Mouse (Mus musculus) limb, embryonic 11.5 days (tissue): ENCODE measurements around the gene Gm42715. TPM values are rescaled to one million over a fixed set of nuclear protein-coding genes. Genes with fewer than 3 reads are reported as not detected.

Experiments used
- ATAC-seq: fragments of 200-750 bp; cut with Nextera tagmentation; 2 replicates; pipeline ENCODE4 v1.8.0; 2017; ENCODE audit warnings: low read depth; ENCODE audit not compliant: insufficient number of reproducible peaks, low FRiP score, low TSS enrichment
- DNase-seq: peaks from one replicate; pipeline ENCODE4 v3.0.0-alpha.2; 2015; ENCODE audit warnings: low spot score
- H3K27ac ChIP-seq: fragments of 300-500 bp; sonication (generic); replicated peaks from 2 replicates; pipeline ENCODE4 v1.5.1; 2014; ENCODE audit warnings: low read depth, mild to moderate bottlenecking, low read length
- H3K27me3 ChIP-seq: fragments of 300-500 bp; sonication (generic); 2 replicates; pipeline ENCODE4 v1.6.1; 2014; ENCODE audit warnings: mild to moderate bottlenecking, low read length, mixed read lengths; ENCODE audit not compliant: control insufficient read depth, insufficient read depth
- H3K36me3 ChIP-seq: fragments of 300-500 bp; sonication (generic); 2 replicates; pipeline ENCODE4 v1.6.1; 2014; ENCODE audit warnings: mild to moderate bottlenecking, low read length, moderate library complexity, mixed read lengths; ENCODE audit not compliant: control insufficient read depth, insufficient read depth
- H3K4me1 ChIP-seq: fragments of 300-500 bp; sonication (generic); 2 replicates; pipeline ENCODE4 v1.6.1; 2014; ENCODE audit warnings: low read length, mixed read lengths; ENCODE audit not compliant: control insufficient read depth, insufficient read depth
- H3K4me2 ChIP-seq: fragments of 300-500 bp; sonication (generic); 2 replicates; pipeline ENCODE4 v1.6.1; 2014; ENCODE audit warnings: low read depth, mild to moderate bottlenecking, moderate library complexity; ENCODE audit not compliant: severe bottlenecking
- H3K4me3 ChIP-seq: fragments of 300-500 bp; sonication (generic); 2 replicates; pipeline ENCODE4 v1.5.1; 2014; ENCODE audit warnings: low read depth, low read length
- H3K9ac ChIP-seq: fragments of 300-500 bp; sonication (generic); 2 replicates; pipeline ENCODE4 v1.6.1; 2014; ENCODE audit warnings: mild to moderate bottlenecking, low read length
- H3K9me3 ChIP-seq: fragments of 300-500 bp; sonication (generic); 2 replicates; pipeline ENCODE4 v1.6.1; 2016; ENCODE audit warnings: low read length; ENCODE audit not compliant: control insufficient read depth
- WGBS: fragments of 180-500 bp; shearing (Covaris S2); extraction: QIAGEN DNeasy Blood & Tissue Kit; methylation state at CpG from one replicate; pipeline ENCODE4 v1.1.7; 2014; 5-methylcytosine and 5-hydroxymethylcytosine counted together
- polyA plus RNA-seq: library from polyadenylated mRNA; unstranded; fragments of >200 nt; fragmentation: Nextera tagmentation; extraction: Ambion mirVana; gene quantifications from 2 replicates; pipeline ENCODE4 v1.2.1, GENCODE M21; 2014

Gene Gm42715
- polyA plus RNA-seq, 1 experiment from 2014 or later, result 19.4 TPM

DNA sequence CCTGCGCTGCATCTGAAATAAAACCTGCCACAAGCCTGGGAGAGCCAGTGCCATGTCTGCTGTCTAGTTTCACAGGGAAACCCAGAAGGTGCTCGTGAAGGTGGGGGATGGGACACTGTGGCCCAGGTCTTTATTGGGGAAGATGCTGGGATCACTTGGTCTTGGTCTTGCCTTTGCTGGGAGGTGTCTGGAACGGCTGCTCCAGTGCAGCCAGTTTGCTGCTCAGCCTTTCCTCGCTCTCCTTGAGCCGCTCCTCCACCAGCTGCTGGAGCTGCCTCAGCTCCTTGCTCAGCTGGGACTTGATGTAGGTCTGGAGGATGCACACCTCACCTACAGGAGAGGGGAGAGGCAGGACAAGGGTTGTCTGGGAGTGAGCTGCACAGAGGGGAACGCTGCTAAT, 63.9 kb downstream of the Gm42715 start:
- Histone ChIP-seq H3K9ac (no peak overlapping the region), H3K4me1 (no peaks in the 10 kb centered on the region), H3K9me3 (no peaks in the 10 kb centered on the region), H3K27ac (no peak overlapping the region), H3K4me2 (no peak overlapping the region), H3K27me3 (no peaks in the 10 kb centered on the region), H3K36me3 (peaks cover 19% of the 10 kb centered on the region; the same call in 1 of the 2 replicates), H3K4me3 (no peak overlapping the region)
- DNase-seq (no peak), ATAC-seq (no peak)
- 90% methylated on average over 6 of the region's 6 CpGs for WGBS

DNA sequence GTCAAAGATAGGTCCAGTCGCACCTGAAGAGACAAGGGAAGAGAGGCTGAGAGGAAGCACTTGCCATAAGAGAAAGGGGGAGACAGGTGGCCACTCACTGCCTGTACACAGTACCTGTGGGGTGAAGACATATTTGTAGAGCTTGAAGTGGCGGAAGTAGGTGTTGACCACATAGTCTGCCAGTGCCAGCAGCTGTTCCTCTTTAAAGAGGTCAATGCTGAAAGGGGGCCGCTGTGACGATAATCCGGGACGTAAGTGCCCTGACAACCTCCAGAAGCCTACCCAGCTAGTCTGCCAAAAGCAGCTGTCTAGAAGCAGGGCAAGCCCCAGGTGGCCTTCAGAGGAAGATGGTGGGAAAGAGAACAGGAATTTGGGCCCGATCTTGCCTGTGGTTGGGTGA, 65.6 kb downstream of the Gm42715 start:
- Histone ChIP-seq H3K4me2 (no peak overlapping the region), H3K4me1 (peaks cover 3% of the 10 kb centered on the region), H3K9ac (no peak overlapping the region), H3K4me3 (no peak overlapping the region), H3K27ac (no peak overlapping the region), H3K9me3 (no peaks in the 10 kb centered on the region), H3K27me3 (no peaks in the 10 kb centered on the region), H3K36me3 (peaks cover 11% of the 10 kb centered on the region; the same call in 1 of the 2 replicates)
- DNase-seq, result no peak
- ATAC-seq, result no peak
- WGBS, result 85% methylated on average over 7 of the region's 7 CpGs

DNA sequence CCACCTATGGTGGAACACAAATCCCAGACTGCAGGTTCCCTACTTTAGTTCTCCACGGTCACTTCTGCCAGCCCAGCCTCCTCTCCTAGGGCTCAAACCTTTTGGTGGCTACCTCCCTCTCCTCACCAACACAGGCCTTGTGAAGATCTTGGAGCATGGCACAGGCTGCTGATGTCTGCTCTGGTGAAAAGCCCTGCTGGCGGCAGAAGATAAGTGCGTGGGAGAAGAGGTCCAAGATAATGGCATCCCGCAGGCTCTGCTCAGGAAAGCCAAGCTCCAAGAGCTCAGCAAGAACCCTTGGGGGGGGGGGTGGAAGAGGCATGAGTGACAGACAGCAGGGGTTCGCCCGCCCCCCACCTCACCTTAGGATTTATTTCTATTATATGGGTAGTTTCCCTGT, 66.8 kb downstream of the Gm42715 start:
- Histone ChIP-seq H3K4me2 (no peak overlapping the region), H3K4me3 (no peak overlapping the region), H3K4me1 (peaks cover 3% of the 10 kb centered on the region), H3K36me3 (peaks cover 15% of the 10 kb centered on the region; the same call in 1 of the 2 replicates), H3K9ac (no peak overlapping the region), H3K27me3 (no peaks in the 10 kb centered on the region), H3K9me3 (no peaks in the 10 kb centered on the region), H3K27ac (no peak overlapping the region)
- ATAC-seq, result no peak
- WGBS, result 89% methylated on average over 6 of the region's 6 CpGs
- no peak for DNase-seq

DNA sequence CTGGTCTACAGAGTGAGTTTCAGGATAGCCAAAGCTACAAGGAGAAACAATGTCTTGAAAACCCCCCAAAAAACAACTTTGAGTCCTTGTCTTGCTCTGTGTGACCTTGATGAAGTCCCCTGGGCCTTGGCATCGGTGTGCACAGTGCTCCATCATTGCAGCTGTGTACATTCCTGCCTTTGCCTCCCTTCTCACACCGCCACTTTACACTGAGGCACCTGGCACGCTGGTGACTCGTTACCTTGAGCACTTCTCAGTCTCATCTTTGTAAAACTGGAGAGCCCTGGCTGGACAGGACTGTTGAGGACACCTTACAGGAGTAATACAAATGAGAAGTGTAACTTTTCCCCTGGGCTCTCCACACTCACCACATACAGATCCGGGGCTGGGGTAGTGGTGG, 67.8 kb downstream of the Gm42715 start:
- H3K27me3 ChIP-seq, result no peaks in the 10 kb centered on the region
- DNase-seq, result no peak
- H3K4me2 ChIP-seq, result peak overlapping the region; percentile 72
- ATAC-seq, result no peak
- peaks cover 19% of the 10 kb centered on the region for H3K36me3 ChIP-seq
- peaks cover 3% of the 10 kb centered on the region for H3K4me1 ChIP-seq
- H3K9ac ChIP-seq, result no peak overlapping the region
- no peaks in the 10 kb centered on the region for H3K9me3 ChIP-seq
- H3K4me3 ChIP-seq, result peak overlapping the region; percentile 91
- WGBS, result 63% methylated on average over 5 of the region's 5 CpGs
- peak overlapping the region; percentile 30; the same call in 1 of the 2 replicates for H3K27ac ChIP-seq

DNA sequence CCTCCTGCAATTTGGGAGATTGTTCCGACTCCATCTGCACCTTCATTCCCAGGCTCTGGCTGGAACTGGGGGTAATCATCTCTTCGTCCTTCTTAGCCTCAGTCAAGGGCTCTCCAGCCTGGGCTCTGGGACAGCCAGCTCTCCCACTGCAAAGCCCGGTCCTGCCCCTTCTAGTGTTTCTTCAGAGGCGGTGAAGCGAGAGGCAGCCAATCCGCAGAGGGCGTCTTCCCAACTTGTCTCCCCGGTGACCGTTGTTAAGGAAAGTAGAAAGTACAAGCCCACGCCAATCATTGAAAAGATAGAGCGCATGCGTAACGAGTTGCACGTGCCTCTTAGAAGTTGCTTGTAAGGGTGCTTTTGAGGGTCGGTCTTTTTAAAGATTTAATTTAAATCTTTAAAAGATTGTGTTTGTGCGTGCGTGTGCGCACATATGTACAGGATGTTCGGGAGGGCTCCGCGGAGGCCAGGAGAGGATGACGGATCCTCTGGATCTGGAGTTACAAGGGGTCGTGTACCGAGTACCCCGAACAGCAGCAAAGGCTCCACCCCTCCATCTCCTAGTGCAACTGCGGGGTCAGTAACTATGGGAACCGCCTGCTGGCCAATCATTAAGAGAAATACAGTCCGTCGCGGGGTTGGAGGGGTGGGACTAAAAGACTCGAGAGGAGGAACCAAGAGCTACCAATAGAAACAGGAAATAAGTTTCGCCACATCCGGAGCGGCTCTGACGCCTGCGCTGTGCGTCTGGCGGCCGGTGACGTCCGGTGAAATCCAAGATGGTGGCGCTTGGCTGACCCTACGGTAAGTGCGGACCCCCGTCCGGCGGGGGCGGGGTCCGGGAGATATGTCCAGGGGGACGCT, 68.9 kb downstream of the Gm42715 start, which contains the start of the genes Ccdc189 and Rnf40:
Gene Ccdc189 (minus strand): TSS at position 585 of the 861 bp plus-strand sequence.
Gene Rnf40 (plus strand): TSS at position 757 of the 861 bp plus-strand sequence.
- peak within 1 kb of the TSS; percentile 30; the same call in 1 of the 2 replicates for H3K27ac ChIP-seq

DNA sequence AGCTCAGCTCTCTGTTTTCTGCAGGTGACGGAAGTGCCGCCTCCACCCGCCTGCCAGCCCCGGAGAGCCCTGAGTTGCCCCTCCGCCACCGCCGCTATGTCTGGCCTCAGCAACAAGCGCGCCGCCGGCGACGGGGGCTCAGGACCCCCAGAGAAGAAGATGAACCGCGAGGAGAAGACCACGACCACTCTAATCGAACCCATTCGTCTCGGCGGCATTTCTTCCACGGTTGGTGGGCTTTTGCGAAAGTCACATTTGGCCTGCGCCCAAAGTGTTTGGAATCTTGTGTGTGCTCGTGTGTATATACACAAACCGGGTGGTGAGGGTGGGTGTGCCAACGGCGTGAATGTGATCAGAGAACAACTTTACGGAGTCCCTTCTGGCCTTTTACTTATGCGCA, 69.5 kb downstream of the Gm42715 start:
- H3K4me3 ChIP-seq, result peak overlapping the region; percentile 91
- no peak for DNase-seq
- ATAC-seq, result no peak
- no peak overlapping the region for H3K27ac ChIP-seq
- H3K4me2 ChIP-seq, result peak overlapping the region; percentile 72
- H3K36me3 ChIP-seq, result peaks cover 17% of the 10 kb centered on the region
- H3K9ac ChIP-seq, result peak overlapping the region; percentile 79
- WGBS, result 6% methylated on average over 29 of the region's 29 CpGs
- no peaks in the 10 kb centered on the region for H3K9me3 ChIP-seq
- peaks cover 3% of the 10 kb centered on the region for H3K4me1 ChIP-seq
- no peaks in the 10 kb centered on the region for H3K27me3 ChIP-seq

More for the DNA sequence above, 68.9 kb downstream of the Gm42715 start, which contains the start of the genes Ccdc189 and Rnf40:
- Histone ChIP-seq H3K27me3 (no peaks in the 10 kb centered on the region), H3K4me2 (peak within 1 kb of the TSS; percentile 72), H3K9ac (peak within 1 kb of the TSS; percentile 79), H3K4me3 (peak within 1 kb of the TSS; percentile 91), H3K4me1 (peaks cover 3% of the 10 kb centered on the region), H3K9me3 (no peaks in the 10 kb centered on the region), H3K36me3 (peaks cover 18% of the 10 kb centered on the region)
- DNase-seq (peak; percentile 94), ATAC-seq (peak; percentile 99)
- WGBS, result under 1% methylated on average over 50 of the region's 50 CpGs

DNA sequence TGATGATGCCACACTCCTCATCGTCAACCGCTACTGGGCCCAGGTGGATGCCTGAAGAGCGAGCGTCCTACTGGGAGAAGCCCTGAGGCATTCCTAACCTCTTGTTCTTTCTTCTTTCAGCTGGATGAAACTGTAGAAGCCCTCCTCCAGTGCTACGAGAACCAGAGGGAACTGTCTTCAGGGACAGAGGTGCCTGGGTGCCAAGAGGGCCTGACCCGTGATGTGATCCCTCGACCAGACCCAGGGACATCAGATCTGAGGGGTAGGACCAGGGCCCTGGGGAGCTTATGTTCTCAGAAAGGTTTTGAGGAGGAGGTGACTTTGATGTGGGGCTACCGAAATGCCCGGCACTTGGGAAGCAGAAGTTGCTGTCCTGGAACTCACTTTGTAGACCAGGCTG, 70.3 kb downstream of the Gm42715 start:
- H3K27ac ChIP-seq, result no peak overlapping the region
- H3K36me3 ChIP-seq, result peaks cover 20% of the 10 kb centered on the region
- H3K9me3 ChIP-seq, result no peaks in the 10 kb centered on the region
- peak overlapping the region; percentile 91; the same call in 1 of the 2 replicates for H3K4me3 ChIP-seq
- H3K4me2 ChIP-seq, result peak overlapping the region; percentile 72; the same call in 1 of the 2 replicates
- peaks cover 3% of the 10 kb centered on the region for H3K4me1 ChIP-seq
- 94% methylated on average over 9 of the region's 9 CpGs for WGBS
- no peak overlapping the region for H3K9ac ChIP-seq
- DNase-seq (no peak), ATAC-seq (no peak)
- H3K27me3 ChIP-seq, result no peaks in the 10 kb centered on the region

DNA sequence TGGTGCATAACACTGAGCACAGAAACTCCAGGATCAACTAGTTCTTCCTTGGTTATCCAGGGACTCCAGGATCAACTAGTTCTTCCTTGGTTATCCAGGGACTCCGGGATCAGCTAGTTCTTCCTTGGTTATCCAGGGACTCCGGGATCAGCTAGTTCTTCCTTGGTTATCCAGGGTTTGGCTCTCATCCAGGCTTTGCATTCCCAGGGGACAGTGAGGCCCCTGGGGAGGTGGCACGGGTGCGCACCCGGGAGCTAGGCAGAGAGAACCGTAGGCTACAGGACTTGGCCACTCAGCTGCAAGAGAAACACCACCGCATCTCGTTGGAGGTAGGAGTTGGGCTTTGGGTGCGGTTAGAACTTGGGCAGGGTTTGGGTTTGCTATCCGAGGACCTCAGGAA, 71.7 kb downstream of the Gm42715 start:
- 95% methylated on average over 10 of the region's 10 CpGs for WGBS
- no peak overlapping the region for H3K9ac ChIP-seq
- no peaks in the 10 kb centered on the region for H3K27me3 ChIP-seq
- H3K9me3 ChIP-seq, result no peaks in the 10 kb centered on the region
- no peak overlapping the region for H3K4me3 ChIP-seq
- ATAC-seq (no peak), DNase-seq (no peak)
- peaks cover 3% of the 10 kb centered on the region for H3K4me1 ChIP-seq
- H3K36me3 ChIP-seq, result peaks cover 32% of the 10 kb centered on the region
- H3K27ac ChIP-seq, result no peak overlapping the region
- no peak overlapping the region for H3K4me2 ChIP-seq
